Mouse (Mus musculus): ENCODE data around the gene Lrfn3.

GRCm38 (mm10) chr7:30354059-30354458 lies 8.5 kb downstream of the Lrfn3 start:
- TF ChIP-seq POLR2A (IDR thresholded peaks at IDR 0.05; ENCODE audit: insufficient read depth, low read length) (no peak), CTCF (IDR thresholded peaks at IDR 0.05; ENCODE audit: low read depth, low read length) (no peak), EP300 (IDR thresholded peaks at IDR 0.05; ENCODE audit: insufficient read depth, low read depth, low read length) (no peak)
